Mouse (Mus musculus) left cerebral cortex, adult 2 months (tissue): ENCODE data around the gene Styk1. TPM values are rescaled to one million over a fixed set of nuclear protein-coding genes. Genes with fewer than 3 reads are reported as not detected.

ENCODE experiments used
- DNase-seq, 2 experiments: peaks; one replicate each; pipeline ENCODE4 v3.0.0; 2021 to 2022; ENCODE audit warnings: low spot score in 2 of 2, mixed read lengths in 1 of 2; ENCODE audit errors: extremely low spot score in 1 of 2
- H3K27ac ChIP-seq: fragments of 200-600 bp; 2 replicates; pipeline ENCODE4 v1.8.1; 2022
- H3K4me3 ChIP-seq: fragments of 200-600 bp; 2 replicates; pipeline ENCODE4 v1.8.1; 2022
- CTCF ChIP-seq: fragments of 200-600 bp; IDR thresholded peaks from 2 replicates; pipeline ENCODE4 v1.8.1; 2022; ENCODE audit warnings: antibody characterized with exemption, mild to moderate bottlenecking, moderate library complexity
- intact Hi-C: fragments of 180-260 bp; cut with DNase I; formaldehyde crosslinking; loops from one replicate; pipeline ENCODE4 v1.15.1; 2025
- long read RNA-seq, 2 experiments: library from polyadenylated mRNA; stranded (forward); transcript quantifications; one replicate each; pipeline ENCODE4 v2.0.0; 2021; ENCODE audit warnings: borderline mapping rate in 2 of 2
- total RNA-seq, 2 experiments: library from RNA; stranded (reverse); gene quantifications; 2 replicates each; pipeline ENCODE4 v1.2.3; 2021

Styk1 gene
- total RNA-seq = under 1 TPM; 0.65 to 0.81 TPM
- long read RNA-seq, experiment 1 = 0 reads
- long read RNA-seq, experiment 2 = 0 reads

DNA sequence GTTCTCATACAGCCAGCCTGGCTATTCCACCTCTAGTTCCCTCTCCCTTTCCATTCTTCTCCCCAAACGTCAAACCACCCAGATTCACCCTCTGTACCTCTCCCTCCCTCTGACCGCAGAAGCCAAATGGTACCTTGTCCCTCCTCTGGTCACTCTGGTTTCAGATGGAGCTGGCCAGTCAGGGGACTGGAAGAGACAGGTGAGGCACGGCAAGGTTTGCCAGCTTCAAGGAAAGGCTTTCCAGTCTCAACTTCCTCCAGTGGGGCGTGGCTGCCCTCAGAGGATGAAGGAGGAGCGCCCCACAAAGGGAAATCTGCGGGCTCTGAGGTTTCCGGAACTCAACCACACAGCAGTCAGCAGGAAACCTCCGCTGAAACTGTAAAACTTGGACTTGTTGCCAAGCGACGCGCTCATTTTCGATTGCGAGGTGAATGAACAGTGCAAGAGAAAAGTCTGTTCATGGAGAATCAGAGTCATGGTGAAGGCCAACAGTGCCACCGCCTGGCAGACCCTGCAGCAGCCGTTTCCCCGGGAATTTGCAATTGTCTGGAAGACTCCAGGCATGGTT, at the start of gene Styk1:
Styk1 (minus strand) TSS at position 246 of the 568 bp plus-strand sequence.
- Histone ChIP-seq H3K27ac (no peak within 1 kb of the TSS), H3K4me3 (peak within 1 kb of the TSS; percentile 37)
- TF ChIP-seq CTCF = peak; percentile 88
- DNase-seq = peak; percentile 78 to 83
- intact Hi-C loops = loop anchor here (2.0 to 5.0 kb wide), 2 partner anchors 61 to 1779 kb away; partner anchors contain the start of gene Magohb

DNA sequence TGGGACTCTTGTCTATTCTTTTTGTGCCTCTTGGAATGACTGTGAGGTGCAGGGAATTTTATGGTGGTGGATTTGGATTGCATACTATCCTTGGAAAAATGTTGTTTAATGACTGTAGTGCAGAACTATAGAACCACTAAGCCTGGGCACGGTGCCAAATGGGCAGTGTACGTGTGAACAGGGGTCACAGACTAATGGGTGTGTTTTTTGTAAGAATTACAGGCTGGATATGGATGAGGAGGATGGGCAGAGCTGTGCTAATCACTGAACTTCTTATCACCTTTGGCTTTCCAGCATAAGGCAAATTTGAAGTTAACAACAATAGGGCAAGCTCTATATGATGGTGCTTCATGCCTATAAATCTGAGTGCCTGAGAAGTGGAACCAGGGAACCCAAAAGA, 49.6 kb upstream of the Styk1 start:
- Histone ChIP-seq H3K27ac (peak overlapping the region; percentile 32; the same call in 1 of the 2 replicates), H3K4me3 (no peak overlapping the region)
- TF ChIP-seq CTCF = no peak
- intact Hi-C loops = loop anchor here (2.0 kb wide), 1 partner anchor 14 kb away; the partner anchor contains the start of gene Ybx3
- DNase-seq = no peak

DNA sequence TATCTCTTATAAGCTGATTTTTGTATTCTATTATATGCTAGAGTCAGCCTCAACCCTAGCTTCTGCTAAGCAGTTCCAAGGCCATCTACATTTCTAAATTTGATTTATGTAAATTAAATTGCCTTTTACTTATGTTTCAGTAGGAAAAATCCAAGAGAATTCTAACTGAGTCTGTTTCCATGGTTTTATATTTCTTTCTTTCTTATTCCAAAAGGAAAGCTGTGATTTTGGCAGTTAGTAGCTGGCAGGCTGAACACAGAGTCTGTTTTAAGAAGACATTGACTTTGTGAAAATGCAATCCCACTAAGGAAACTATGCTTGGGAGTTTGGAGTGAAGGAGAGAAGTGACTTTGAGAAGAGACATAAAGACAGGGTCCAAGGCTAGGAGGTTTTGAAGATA, 49.2 kb upstream of the Styk1 start:
- peak overlapping the region; percentile 71 for H3K27ac ChIP-seq
- intact Hi-C loops = loop anchor here (2.0 kb wide), 1 partner anchor 14 kb away; the partner anchor contains the start of gene Ybx3

DNA sequence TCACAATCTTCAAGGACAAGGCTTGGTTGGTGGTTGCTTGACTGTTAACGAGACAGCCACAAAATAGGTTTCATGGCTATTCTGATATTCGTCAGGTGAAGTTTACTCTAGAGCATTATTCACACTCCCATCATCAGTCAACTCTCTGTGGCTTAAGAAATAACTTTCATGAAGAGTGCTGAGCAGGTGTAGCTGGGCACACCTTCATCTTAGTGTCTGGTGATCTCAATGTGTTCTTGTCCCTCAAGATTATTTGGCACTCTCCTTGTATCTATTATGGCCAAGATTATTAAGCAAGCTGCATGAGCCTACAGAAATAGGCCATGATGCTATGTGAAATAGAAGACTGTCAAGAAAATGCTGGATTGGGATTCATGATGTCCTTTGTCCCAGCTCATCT, 47.9 kb upstream of the Styk1 start:
- no peak for DNase-seq
- TF ChIP-seq CTCF = no peak
- no peak overlapping the region for H3K4me3 ChIP-seq
- intact Hi-C loops = no loop called here
- H3K27ac ChIP-seq = peak overlapping the region; percentile 71; the same call in 1 of the 2 replicates

More for the DNA sequence above, 49.2 kb upstream of the Styk1 start:
- no peak overlapping the region for H3K4me3 ChIP-seq
- DNase-seq = no peak
- no peak for TF ChIP-seq CTCF

DNA sequence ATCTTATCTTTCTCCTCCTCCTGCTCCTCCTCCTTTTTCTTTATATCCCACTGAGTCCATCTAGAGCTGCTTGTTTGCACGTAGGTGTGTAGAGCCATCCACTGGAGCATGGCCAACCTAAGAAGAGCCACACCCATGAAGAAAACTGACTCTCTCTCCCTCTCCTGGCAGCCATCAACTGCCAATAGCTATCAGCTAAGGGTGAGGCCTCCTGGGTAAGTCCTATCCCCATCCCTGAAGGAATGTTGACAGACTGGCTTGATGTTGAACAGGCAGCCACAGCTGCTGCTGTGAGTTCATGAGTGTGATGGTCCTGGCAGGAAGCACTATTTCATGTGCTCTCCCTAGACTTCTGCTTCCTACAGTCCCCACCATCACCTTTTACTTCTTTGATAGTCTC, 43.3 kb upstream of the Styk1 start:
- H3K4me3 ChIP-seq = no peak overlapping the region
- TF ChIP-seq CTCF = no peak
- no peak overlapping the region for H3K27ac ChIP-seq
- intact Hi-C loops = no loop called here
- no peak for DNase-seq

DNA sequence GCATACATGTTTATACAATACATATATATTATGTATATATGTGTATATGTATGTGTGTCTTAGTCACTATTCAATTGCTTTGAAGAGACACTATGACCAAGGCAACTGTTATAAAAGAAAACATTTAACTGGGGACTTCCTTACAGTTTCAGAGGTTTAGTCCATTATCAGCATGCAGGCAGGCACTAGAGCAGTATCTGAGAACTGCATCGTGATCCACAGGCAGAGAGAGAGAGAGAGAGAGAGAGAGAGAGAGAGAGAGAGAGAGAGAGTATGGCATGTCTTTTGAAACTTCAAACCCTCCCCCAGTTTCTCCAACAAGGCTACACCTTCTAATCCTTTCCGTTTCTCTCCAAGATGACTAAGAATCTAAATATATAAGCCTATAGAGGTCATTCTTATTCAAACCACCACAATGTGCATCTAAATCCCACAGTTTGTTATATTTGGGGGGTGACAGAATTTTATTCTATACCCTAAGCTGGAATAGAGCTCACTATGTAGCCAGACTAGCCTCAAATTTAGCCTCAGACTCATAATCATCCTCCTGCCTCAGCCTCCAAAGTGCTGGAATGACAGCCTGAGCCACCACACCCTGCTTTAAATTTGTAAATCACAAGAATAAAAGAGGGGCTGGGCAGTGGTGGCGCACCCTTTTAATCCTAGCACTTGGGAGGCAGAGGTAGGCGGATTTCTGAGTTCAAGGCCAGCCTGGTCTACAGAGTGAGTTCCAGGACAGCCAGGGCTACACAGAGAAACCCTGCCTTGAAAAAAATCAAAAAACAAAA, 40.7 kb upstream of the Styk1 start:
- TF ChIP-seq CTCF = no peak
- DNase-seq = no peak
- no peak overlapping the region for H3K27ac ChIP-seq
- intact Hi-C loops = no loop called here
- no peak overlapping the region for H3K4me3 ChIP-seq

DNA sequence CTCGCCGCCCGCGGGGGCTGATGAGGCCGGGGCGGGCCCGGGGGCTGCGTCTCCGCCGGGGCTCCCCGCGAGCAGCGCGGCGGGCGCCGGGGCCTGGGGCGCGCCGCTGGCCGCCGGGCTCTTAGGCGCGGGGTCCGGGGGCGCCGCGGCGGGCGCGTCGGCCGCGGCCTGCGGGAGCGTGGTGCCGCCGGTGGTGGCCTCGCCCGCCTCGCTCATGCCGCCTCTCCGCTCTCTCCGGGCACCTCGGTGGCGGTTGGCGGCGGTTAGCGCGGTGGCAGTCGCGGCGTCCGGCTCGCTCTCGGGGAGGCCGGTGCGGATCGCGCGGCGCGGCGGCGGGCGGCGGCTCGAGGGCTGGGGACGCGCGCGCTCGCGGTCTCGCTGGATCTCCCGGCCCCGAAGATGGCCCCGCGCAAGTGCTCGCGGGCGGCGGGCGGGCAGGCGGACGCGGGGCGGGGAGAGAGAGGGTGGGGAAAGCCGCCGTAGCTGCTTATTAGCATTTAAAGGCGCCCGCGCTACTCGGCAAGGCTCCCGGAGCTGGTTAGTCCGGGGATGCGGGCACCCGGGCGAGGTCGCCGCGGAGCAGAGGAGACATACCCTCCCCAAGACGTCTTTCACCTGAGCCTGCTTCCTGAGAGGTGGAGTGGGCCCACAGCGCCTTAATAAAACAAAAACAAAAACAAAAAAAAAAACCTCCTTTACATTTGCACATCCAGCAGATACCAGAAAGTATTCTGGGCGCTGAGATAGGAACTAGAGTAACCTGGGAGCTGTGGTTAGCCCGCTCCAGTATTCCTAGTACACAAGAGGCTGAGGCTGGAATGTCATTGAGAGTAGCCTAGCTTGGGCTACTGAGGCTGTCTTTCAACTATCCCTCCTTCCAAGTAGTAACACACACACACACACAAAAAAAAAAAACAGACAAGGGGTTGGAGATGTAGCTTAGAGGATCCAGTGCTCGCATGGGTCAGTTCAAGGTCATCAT, 34.9 kb upstream of the Styk1 start, which contains the start of gene Ybx3:
Ybx3 (minus strand) TSS at position 437 of the 982 bp plus-strand sequence.
- intact Hi-C loops = loop anchor here (2.0 to 10.0 kb wide), 2 partner anchors 14 to 1716 kb away; partner anchors contain the start of gene Smim10l1
- H3K27ac ChIP-seq = peak within 1 kb of the TSS; percentile 83
- H3K4me3 ChIP-seq = peak within 1 kb of the TSS; percentile 64
- peak; percentile 86 to 87 for DNase-seq
- TF ChIP-seq CTCF = no peak

DNA sequence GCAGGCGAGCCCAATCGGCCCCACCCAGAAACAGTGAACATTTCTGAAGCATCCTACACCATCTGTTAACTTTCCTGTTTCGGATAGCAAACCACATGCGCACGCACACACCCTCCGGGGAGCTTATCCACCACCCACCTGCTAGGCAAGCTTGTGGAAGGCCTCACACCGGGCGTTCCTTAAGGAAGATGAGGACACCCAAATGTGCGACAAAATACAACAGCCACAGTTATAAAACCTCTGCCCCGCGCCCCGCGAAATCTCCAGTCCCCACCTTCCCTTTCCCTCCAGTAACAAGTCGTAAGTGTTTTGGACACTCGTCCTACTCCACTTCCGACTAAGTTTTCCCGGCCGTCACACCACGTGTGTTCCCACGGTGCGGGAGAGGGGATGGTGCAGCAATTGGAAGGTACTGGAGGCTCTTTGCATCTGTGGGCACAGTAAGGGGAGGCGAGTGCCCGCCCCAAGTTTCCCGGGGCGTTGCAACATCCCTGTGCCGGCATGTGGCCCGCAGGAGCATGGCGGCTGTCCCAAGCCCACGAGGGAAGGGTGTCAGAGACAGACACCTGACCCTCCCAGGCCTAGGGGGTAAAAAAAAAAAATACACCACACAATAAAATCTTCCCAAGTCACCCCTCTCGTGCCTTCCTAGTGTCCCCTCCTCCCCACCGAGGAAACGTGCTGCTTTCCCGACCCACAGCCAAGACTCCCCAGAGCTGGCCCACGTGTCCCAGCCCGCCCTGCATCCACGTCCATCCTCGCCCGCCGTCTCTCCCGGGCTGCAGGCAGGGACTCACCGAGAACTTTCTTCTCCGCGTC, 34.0 kb upstream of the Styk1 start:
- no peak for TF ChIP-seq CTCF
- intact Hi-C loops = loop anchor here (2.0 to 10.0 kb wide), 3 partner anchors 15 to 1717 kb away; partner anchors contain the start of gene Smim10l1
- peak; percentile 57 to 68 for DNase-seq
- H3K27ac ChIP-seq = peak overlapping the region; percentile 83
- peak overlapping the region; percentile 64 for H3K4me3 ChIP-seq

DNA sequence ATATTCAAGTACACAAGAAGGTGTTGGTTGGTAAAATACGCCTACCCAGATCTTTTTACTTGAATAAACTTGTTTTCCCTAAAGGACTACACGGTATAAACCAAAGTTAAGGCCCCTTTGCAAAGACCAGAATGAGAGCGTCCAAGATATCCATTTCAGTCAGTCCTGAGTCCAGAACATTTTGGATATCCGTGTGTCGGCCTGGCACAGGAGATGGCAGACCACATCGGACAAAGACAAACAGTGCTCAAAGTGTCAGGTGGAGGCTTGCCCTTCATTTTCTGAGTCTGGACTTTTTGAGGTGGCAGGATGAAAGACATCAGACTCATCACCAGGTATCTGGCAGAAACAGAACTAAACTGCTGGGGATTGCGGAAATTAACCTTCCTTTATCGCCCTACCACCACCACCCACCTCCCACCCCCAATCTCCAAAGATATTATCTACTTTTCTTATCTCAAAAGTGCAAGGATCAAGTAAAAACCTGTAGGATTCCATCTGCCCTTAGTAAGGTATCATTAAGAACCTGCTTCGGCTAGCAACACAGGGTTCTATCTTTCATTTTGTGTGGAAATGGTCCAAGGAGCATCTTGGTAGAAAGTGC, 33.1 kb upstream of the Styk1 start:
- intact Hi-C loops = loop anchor here (2.0 to 10.0 kb wide), 2 partner anchors 32 to 1718 kb away; partner anchors contain the start of gene Smim10l1
- no peak for DNase-seq
- TF ChIP-seq CTCF = no peak
- Histone ChIP-seq H3K4me3 (peak overlapping the region; percentile 64), H3K27ac (no peak overlapping the region)

DNA sequence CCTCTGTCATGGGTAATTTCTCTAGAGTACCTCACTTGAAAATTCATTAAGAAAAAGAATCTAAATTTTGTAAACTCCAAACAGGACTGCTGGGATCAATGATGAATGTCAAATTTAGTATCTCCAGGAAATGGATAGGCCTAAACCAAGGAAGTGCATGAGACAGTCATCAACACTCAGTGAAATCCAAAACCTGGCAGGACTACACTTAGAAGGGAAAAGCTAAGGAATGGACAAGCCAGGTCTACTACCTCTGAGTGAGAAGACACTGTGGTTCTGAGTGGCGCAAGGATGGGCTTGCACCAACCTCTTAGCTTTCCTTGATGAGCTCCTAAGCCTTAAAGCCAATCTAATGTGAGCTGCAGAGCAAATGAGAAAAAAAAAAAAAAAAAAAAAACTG, 32.1 kb upstream of the Styk1 start:
- intact Hi-C loops = loop anchor here (10.0 kb wide), 1 partner anchor 1719 kb away; the partner anchor contains the start of gene Smim10l1
- TF ChIP-seq CTCF = no peak
- H3K4me3 ChIP-seq = no peak overlapping the region
- DNase-seq = no peak
- no peak overlapping the region for H3K27ac ChIP-seq
